Mouse (Mus musculus): ENCODE data around the gene Rrbp1.

DNA sequence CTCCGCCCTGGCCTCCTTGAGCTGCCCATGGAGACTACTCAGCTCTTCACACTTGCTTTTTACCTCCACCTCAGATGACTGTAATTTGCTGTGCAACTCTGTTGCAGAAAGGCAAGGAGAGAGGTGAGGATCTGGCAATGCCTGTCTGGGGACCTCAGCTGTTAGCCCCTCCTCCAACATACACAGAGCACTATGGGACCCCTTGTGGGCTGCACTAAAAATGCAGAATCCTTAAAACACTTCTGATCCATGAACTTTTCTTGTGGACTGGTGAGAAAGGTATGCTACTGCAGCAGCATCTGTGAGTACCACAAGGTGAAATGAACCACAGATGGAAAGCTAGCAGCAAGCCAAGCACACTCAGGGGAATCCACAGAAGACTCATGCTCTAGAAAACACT lies 47.7 kb downstream of the Rrbp1 start:
- no peak for TF ChIP-seq POLR2A (IDR thresholded peaks at IDR 0.05; ENCODE audit: insufficient read length, low read depth)
- TF ChIP-seq MAX (IDR thresholded peaks at IDR 0.05; ENCODE audit: low read depth), result no peak
- no peak for TF ChIP-seq USF1 (IDR thresholded peaks at IDR 0.05; ENCODE audit: low read depth)
- no peak for TF ChIP-seq SRF (IDR thresholded peaks at IDR 0.05; ENCODE audit: control insufficient read depth, insufficient read length, low read depth)

Data from myocyte (in vitro differentiated cells).